Comparison of ENCODE assay signal across 8 mouse cellular contexts in genomic region chr17:70780726-70781689, GRCm38 (mm10).
A peak's percentile ranks its signal among the peaks of the same experiment; 100 is the strongest.
DNase-seq lines count a peak whose midpoint lies in the region; ATAC-seq and TF ChIP-seq lines count a peak whose summit lies in the region.

No protein-coding gene starts in this region.

- H3K4me3 ChIP-seq in lung, postnatal 0 days (ENCODE audit: low read depth, low read length), result no peak overlapping the region
- H3K4me3 ChIP-seq in limb, embryonic 12.5 days (replicated peaks), result no peak overlapping the region
- no peak overlapping the region for H3K4me3 ChIP-seq in stomach, postnatal 0 days (ENCODE audit: low read depth, low read length)

- no peak overlapping the region for H3K27ac ChIP-seq in lung, postnatal 0 days (ENCODE audit: low read length)
- peak overlapping the region; percentile 45; the same call in 1 of the 2 replicates for H3K27ac ChIP-seq in limb, embryonic 12.5 days
- H3K27ac ChIP-seq in stomach, postnatal 0 days (replicated peaks), result peak overlapping the region; percentile 53; the same call in 1 of the 2 replicates

- DNase-seq in lung, postnatal 0 days (ENCODE audit: low spot score), result peak; percentile 9
- DNase-seq in lung, postnatal 10 days, result no peak
- peak; percentile 8 for DNase-seq in gonadal fat pad, adult 2 months (ENCODE audit: low read depth)
- peak; percentile 29 for DNase-seq in stomach, postnatal 0 days (ENCODE audit: low spot score)
- DNase-seq in liver, result no peak
- DNase-seq in spleen, adult 12 weeks (ENCODE audit: low spot score), result no peak

- H3K4me1 ChIP-seq in lung, postnatal 0 days (ENCODE audit: insufficient read depth, low read depth, low read length), result no peaks in the 10 kb centered on the region
- peaks cover 25% of the 10 kb centered on the region for H3K4me1 ChIP-seq in limb, embryonic 12.5 days (replicated peaks)
- peaks cover 2% of the 10 kb centered on the region; the same call in 1 of the 2 replicates for H3K4me1 ChIP-seq in stomach, postnatal 0 days (replicated peaks; ENCODE audit: control insufficient read depth, insufficient read depth)

- no peak for TF ChIP-seq CTCF in lung, postnatal 0 days (IDR thresholded peaks at IDR 0.05)
- TF ChIP-seq CTCF in stomach, postnatal 0 days (IDR thresholded peaks at IDR 0.05; ENCODE audit: low read depth), result no peak

- no peak for ATAC-seq in lung, postnatal 0 days
- ATAC-seq in limb, embryonic 12.5 days (ENCODE audit: insufficient number of reproducible peaks, insufficient read depth, low FRiP score, low TSS enrichment, low read depth), result no peak
- ATAC-seq in stomach, postnatal 0 days (ENCODE audit: low FRiP score, low TSS enrichment), result peak; percentile 73
- ATAC-seq in inflammation-experienced regulatory T-cells, adult 6 months, result no peak

- H3K36me3 ChIP-seq in lung, postnatal 0 days (ENCODE audit: insufficient read depth, low read length), result no peaks in the 10 kb centered on the region
- H3K36me3 ChIP-seq in limb, embryonic 12.5 days, result no peaks in the 10 kb centered on the region
- H3K36me3 ChIP-seq in stomach, postnatal 0 days (ENCODE audit: control insufficient read depth, insufficient read depth, low read length), result no peaks in the 10 kb centered on the region

- H3K4me2 ChIP-seq in lung, postnatal 0 days (replicated peaks; ENCODE audit: low read depth, low read length), result no peak overlapping the region
- H3K4me2 ChIP-seq in limb, embryonic 12.5 days, result no peak overlapping the region
- no peak overlapping the region for H3K4me2 ChIP-seq in stomach, postnatal 0 days (replicated peaks; ENCODE audit: low read depth)

- WGBS in lung, postnatal 0 days, result 40% methylated on average over 18 of the region's 18 CpGs
- 41% methylated on average over 18 of the region's 18 CpGs for WGBS in limb, embryonic 12.5 days
- 37% methylated on average over 17 of the region's 18 CpGs for WGBS in stomach, postnatal 0 days

- H3K9me3 ChIP-seq in lung, postnatal 0 days (ENCODE audit: low read length), result no peaks in the 10 kb centered on the region
- no peaks in the 10 kb centered on the region for H3K9me3 ChIP-seq in limb, embryonic 12.5 days
- H3K9me3 ChIP-seq in stomach, postnatal 0 days (ENCODE audit: control insufficient read depth, low read length), result no peaks in the 10 kb centered on the region

- H3K27me3 ChIP-seq in lung, postnatal 0 days (replicated peaks; ENCODE audit: insufficient read depth, low read length), result no peaks in the 10 kb centered on the region
- H3K27me3 ChIP-seq in limb, embryonic 12.5 days, result no peaks in the 10 kb centered on the region
- H3K27me3 ChIP-seq in stomach, postnatal 0 days (ENCODE audit: control insufficient read depth, insufficient read depth, low read length), result no peaks in the 10 kb centered on the region

- TF ChIP-seq EP300 in lung, postnatal 0 days (IDR thresholded peaks at IDR 0.05), result no peak
- no peak for TF ChIP-seq EP300 in stomach, postnatal 0 days (optimal IDR thresholded peaks at IDR 0.05)

- H3K9ac ChIP-seq in lung, postnatal 0 days (replicated peaks; ENCODE audit: low read depth), result no peak overlapping the region
- no peak overlapping the region for H3K9ac ChIP-seq in limb, embryonic 12.5 days (replicated peaks)
- H3K9ac ChIP-seq in stomach, postnatal 0 days (ENCODE audit: low read length), result no peak overlapping the region

Comparison
In these comparisons a context has a peak if more than half of its experiments do, and no peak if none do; other contexts are left out.
1. DNase-seq: peak in lung, postnatal 0 days (single experiment), gonadal fat pad, adult 2 months (single experiment) and stomach, postnatal 0 days (single experiment); none in lung, postnatal 10 days (single experiment), liver (single experiment) and spleen, adult 12 weeks (single experiment).